Mouse (Mus musculus) stomach, postnatal 0 days (tissue): ENCODE measurements around the gene Sall1. TPM values are rescaled to one million over a fixed set of nuclear protein-coding genes. Genes with fewer than 3 reads are reported as not detected.

ENCODE experiments used
- ATAC-seq: fragments of 200-750 bp; cut with Nextera tagmentation; 2 replicates; pipeline ENCODE4 v1.8.0; 2017; ENCODE audit not compliant: low FRiP score, low TSS enrichment
- DNase-seq: peaks from one replicate; pipeline ENCODE4 v3.0.0-alpha.2; 2016; ENCODE audit warnings: low spot score
- H3K27ac ChIP-seq: fragments of 300-500 bp; sonication (generic); replicated peaks from 2 replicates; pipeline ENCODE4 v1.5.1; 2014; ENCODE audit warnings: mild to moderate bottlenecking, control low read depth
- H3K27me3 ChIP-seq: fragments of 300-500 bp; sonication (generic); 2 replicates; pipeline ENCODE4 v1.6.1; 2014; ENCODE audit warnings: low read length; ENCODE audit not compliant: control insufficient read depth, insufficient read depth
- H3K36me3 ChIP-seq: fragments of 300-500 bp; sonication (generic); 2 replicates; pipeline ENCODE4 v1.6.1; 2014; ENCODE audit warnings: low read length, mixed read lengths; ENCODE audit not compliant: control insufficient read depth, insufficient read depth
- H3K4me1 ChIP-seq: fragments of 300-500 bp; sonication (generic); replicated peaks from 2 replicates; pipeline ENCODE4 v1.6.1; 2014; ENCODE audit warnings: antibody characterized with exemption; ENCODE audit not compliant: control insufficient read depth, insufficient read depth
- H3K4me2 ChIP-seq: fragments of 300-500 bp; sonication (generic); replicated peaks from 2 replicates; pipeline ENCODE4 v1.6.1; 2014; ENCODE audit warnings: low read depth, mild to moderate bottlenecking, control low read depth, moderate library complexity
- H3K4me3 ChIP-seq: fragments of 300-500 bp; sonication (generic); 2 replicates; pipeline ENCODE4 v1.5.1; 2014; ENCODE audit warnings: low read depth, low read length, control low read depth
- H3K9ac ChIP-seq: fragments of 300-500 bp; sonication (generic); 2 replicates; pipeline ENCODE4 v1.6.1; 2014; ENCODE audit warnings: mild to moderate bottlenecking, low read length, control low read depth, mixed read lengths
- H3K9me3 ChIP-seq: fragments of 300-500 bp; sonication (generic); 2 replicates; pipeline ENCODE4 v1.6.1; 2016; ENCODE audit warnings: low read length; ENCODE audit not compliant: control insufficient read depth
- CTCF ChIP-seq: IDR thresholded peaks from 2 replicates; pipeline ENCODE4 v1.5.1; 2016; ENCODE audit warnings: antibody characterized with exemption, low read depth, mild to moderate bottlenecking, moderate library complexity
- EP300 ChIP-seq: optimal IDR thresholded peaks from 2 replicates; pipeline ENCODE3; 2016; ENCODE audit warnings: antibody characterized with exemption
- WGBS: fragments of 180-500 bp; shearing (Covaris S2); extraction: QIAGEN DNeasy Blood & Tissue Kit; methylation state at CpG from one replicate; pipeline ENCODE4 v1.1.7; 2014; 5-methylcytosine and 5-hydroxymethylcytosine counted together
- polyA plus RNA-seq: library from polyadenylated mRNA; unstranded; fragments of >200 nt; fragmentation: Nextera tagmentation; extraction: Ambion mirVana; gene quantifications from 2 replicates; pipeline ENCODE4 v1.2.1, GENCODE M21; 2015

Sall1 gene
- polyA plus RNA-seq, 1 experiment from 2014 or later = 0.76 TPM

DNA sequence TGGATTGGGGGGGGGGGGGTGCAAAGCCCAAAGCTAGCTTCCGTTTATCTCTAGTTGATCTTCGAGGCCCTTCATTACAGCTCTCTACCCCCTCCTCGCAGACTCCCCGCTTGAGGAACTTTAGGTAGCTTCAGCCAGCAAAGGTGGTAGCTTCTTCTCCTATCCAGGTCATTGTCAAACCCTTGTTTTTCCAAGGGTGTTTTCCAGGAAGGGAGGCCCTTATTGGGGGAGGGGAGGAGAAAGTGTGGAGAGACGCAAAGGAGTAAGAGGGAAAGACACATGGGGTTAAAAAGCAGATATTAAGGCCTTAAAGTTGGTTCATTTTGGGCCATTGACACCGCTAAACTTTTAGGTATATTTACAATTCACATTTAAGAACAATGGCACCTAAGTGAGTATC, 19.2 kb downstream of the Sall1 start:
- Histone ChIP-seq H3K4me2 (no peak overlapping the region), H3K4me1 (no peaks in the 10 kb centered on the region), H3K27ac (no peak overlapping the region), H3K9ac (no peak overlapping the region), H3K4me3 (no peak overlapping the region), H3K9me3 (no peaks in the 10 kb centered on the region), H3K27me3 (peaks cover 4% of the 10 kb centered on the region; the same call in 1 of the 2 replicates), H3K36me3 (no peaks in the 10 kb centered on the region)
- TF ChIP-seq CTCF (no peak), EP300 (no peak)
- 54% methylated on average over 6 of the region's 6 CpGs for WGBS
- DNase-seq = no peak
- ATAC-seq = no peak

DNA sequence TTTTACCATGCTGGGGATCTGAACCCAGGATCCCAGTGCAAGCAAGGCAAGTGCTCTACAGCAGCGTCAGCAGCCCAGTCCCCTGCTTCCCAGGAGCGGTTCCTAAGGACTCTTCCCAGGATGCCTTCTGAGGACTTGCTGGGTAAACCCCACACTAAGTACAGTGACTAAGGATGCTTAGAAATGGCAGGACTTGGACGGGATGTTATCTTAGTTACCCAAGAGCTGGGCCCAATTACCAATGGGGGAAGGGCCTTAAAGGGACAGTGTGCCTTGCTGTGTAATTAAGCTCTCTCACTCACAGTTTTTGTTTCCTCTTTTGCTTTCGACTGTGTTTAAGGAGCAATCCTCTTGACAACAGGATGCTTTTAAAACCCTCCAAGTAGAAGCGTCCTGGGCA, 22.8 kb downstream of the Sall1 start:
- no peak overlapping the region for H3K4me2 ChIP-seq
- H3K4me1 ChIP-seq = no peaks in the 10 kb centered on the region
- no peak overlapping the region for H3K27ac ChIP-seq
- TF ChIP-seq CTCF (no peak), EP300 (no peak)
- WGBS = 22% methylated on average over 5 of the region's 5 CpGs
- H3K4me3 ChIP-seq = no peak overlapping the region
- peaks cover 4% of the 10 kb centered on the region; the same call in 1 of the 2 replicates for H3K27me3 ChIP-seq
- H3K9ac ChIP-seq = no peak overlapping the region
- H3K36me3 ChIP-seq = no peaks in the 10 kb centered on the region
- no peaks in the 10 kb centered on the region for H3K9me3 ChIP-seq
- ATAC-seq = no peak
- DNase-seq = no peak

DNA sequence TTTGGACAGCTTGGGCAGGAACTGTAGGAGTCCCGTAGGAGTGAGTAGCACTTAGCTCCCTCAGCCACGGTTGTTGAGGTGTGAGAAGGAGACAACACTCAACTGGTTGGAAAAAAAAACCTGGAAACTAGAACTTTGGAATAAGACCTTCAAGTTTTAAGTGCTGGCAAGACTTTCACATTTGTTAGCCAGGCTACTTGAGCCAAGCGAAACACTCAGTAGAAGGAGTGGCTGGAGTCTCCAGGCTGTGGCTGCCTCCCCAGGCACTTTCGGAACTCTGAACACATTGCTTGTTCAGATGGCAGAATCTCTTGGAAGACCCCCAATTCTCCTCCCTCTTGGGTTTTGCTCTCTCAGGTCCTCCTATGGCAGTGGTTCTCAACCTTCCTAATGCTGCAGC, 26.1 kb downstream of the Sall1 start:
- H3K36me3 ChIP-seq = no peaks in the 10 kb centered on the region
- TF ChIP-seq CTCF = no peak
- TF ChIP-seq EP300 = no peak
- WGBS = 69% methylated on average over 4 of the region's 4 CpGs
- DNase-seq (no peak), ATAC-seq (no peak)
- no peaks in the 10 kb centered on the region for H3K4me1 ChIP-seq
- H3K9me3 ChIP-seq = no peaks in the 10 kb centered on the region
- H3K27ac ChIP-seq = no peak overlapping the region
- H3K27me3 ChIP-seq = no peaks in the 10 kb centered on the region
- H3K4me3 ChIP-seq = no peak overlapping the region
- H3K9ac ChIP-seq = no peak overlapping the region
- no peak overlapping the region for H3K4me2 ChIP-seq

DNA sequence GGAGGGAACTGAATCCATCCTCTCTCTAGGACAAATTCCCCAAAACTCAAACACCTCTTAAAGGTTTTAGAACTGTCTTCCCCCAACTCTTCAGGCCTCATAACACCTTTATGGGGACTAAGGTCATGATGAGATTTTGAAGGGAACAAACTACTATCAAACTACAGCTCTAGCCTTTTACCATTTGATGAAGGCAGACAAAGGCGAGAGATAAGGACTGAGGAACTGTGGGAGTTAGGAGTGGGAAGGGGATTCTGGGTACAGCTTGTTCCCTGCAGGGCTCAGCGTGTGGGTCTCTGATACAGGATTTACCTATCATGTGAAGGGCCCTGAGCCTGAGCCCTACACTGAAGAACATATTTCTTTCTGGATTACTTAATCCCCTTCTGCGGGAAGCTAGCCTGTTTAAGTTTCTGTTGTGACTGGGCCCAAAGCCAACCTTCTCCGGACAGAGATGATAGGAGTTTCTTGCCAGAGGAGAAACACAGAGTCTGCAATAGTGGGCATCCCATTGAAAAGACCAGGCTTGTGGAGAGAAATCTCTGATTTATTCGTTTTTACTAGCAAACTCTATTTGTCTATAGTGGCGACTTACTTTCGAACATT, 27.4 kb downstream of the Sall1 start:
- Histone ChIP-seq H3K4me2 (no peak overlapping the region), H3K4me3 (no peak overlapping the region), H3K9ac (no peak overlapping the region), H3K36me3 (no peaks in the 10 kb centered on the region), H3K27me3 (no peaks in the 10 kb centered on the region), H3K27ac (no peak overlapping the region), H3K9me3 (no peaks in the 10 kb centered on the region), H3K4me1 (no peaks in the 10 kb centered on the region)
- WGBS = 58% methylated on average over 7 of the region's 7 CpGs
- ATAC-seq (no peak), DNase-seq (no peak)
- TF ChIP-seq CTCF = no peak
- TF ChIP-seq EP300 = no peak

DNA sequence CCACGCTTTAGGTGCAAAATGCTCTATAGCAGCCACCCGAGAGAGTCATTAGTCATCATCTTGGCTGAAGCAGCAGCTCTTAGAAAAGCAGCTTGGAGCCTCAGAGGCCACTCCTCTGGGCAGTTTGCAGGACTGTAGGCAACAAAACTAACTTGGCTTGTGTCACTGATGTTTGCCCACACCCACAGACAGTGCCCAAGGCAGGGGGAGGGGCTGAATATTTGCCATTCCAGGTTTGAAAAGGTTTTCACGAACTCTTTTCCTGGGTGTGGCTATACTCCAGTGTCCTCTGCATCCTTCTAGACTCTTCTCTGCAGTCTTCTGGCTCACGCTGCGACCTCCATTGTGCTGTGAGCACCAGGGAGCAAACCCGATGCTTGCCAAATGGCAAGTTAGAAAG, 28.4 kb downstream of the Sall1 start:
- no peaks in the 10 kb centered on the region for H3K27me3 ChIP-seq
- WGBS = 40% methylated on average over 6 of the region's 6 CpGs
- ATAC-seq = no peak
- no peak overlapping the region for H3K4me3 ChIP-seq
- TF ChIP-seq CTCF (no peak), EP300 (no peak)
- H3K27ac ChIP-seq = no peak overlapping the region
- no peaks in the 10 kb centered on the region for H3K36me3 ChIP-seq
- DNase-seq = no peak
- no peaks in the 10 kb centered on the region for H3K9me3 ChIP-seq
- H3K4me1 ChIP-seq = no peaks in the 10 kb centered on the region
- no peak overlapping the region for H3K9ac ChIP-seq
- H3K4me2 ChIP-seq = no peak overlapping the region

DNA sequence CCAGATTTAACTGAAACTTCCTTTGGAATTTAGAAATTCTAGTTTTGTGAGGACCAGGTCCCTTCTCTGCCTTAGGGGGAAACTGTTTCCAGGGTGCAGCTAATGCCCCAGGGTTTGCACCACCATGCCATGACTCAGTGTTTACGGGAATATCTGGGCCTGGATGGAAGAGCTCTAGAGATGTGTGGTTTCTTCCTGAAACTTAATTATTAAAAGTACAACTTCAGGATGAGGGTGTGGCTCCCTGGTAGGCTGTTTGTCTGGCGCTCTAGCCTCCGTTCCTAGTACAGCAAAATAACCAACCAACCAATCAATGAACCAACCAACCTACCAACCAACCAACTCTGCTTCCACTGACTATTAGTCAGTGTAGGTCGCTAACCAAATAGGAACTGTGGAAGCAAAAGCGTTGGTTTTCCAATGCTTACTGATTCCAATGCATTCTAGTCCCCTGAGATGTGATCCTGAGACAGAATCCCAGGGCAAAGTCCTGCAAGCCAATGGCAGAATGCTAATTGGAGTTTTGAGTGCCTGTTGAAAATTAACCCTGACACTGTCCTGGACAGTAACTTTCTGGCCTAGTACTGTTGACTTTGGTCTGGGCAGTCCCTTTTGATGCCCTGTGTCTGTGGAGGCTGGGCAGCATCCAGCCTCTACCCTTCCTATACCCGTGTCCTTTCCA, 31.0 kb downstream of the Sall1 start:
- no peak for TF ChIP-seq CTCF
- TF ChIP-seq EP300 = no peak
- Histone ChIP-seq H3K9ac (no peak overlapping the region), H3K36me3 (no peaks in the 10 kb centered on the region), H3K9me3 (no peaks in the 10 kb centered on the region), H3K4me1 (no peaks in the 10 kb centered on the region), H3K4me2 (no peak overlapping the region), H3K27ac (no peak overlapping the region), H3K27me3 (no peaks in the 10 kb centered on the region), H3K4me3 (no peak overlapping the region)
- 81% methylated on average over 6 of the region's 6 CpGs for WGBS
- ATAC-seq (no peak), DNase-seq (no peak)
